Mouse (Mus musculus) stomach, embryonic 16.5 days (tissue): ENCODE measurements around the gene Ranbp9. TPM values are rescaled to one million over a fixed set of nuclear protein-coding genes. Genes with fewer than 3 reads are reported as not detected.

Experiments used
- ATAC-seq: fragments of 200-750 bp; cut with Nextera tagmentation; 2 replicates; pipeline ENCODE4 v1.8.0; 2017; ENCODE audit warnings: moderate number of reproducible peaks, moderate TSS enrichment; ENCODE audit not compliant: insufficient read depth, low FRiP score
- H3K27ac ChIP-seq: fragments of 300-500 bp; sonication (generic); 2 replicates; pipeline ENCODE4 v1.5.1; 2014; ENCODE audit warnings: low read length
- H3K27me3 ChIP-seq: fragments of 300-500 bp; sonication (generic); 2 replicates; pipeline ENCODE4 v1.6.1; 2014; ENCODE audit warnings: low read length, control low read depth, mixed read lengths; ENCODE audit not compliant: control insufficient read depth, insufficient read depth
- H3K36me3 ChIP-seq: fragments of 300-500 bp; sonication (generic); 2 replicates; pipeline ENCODE4 v1.6.1; 2014; ENCODE audit warnings: low read length; ENCODE audit not compliant: control insufficient read depth, insufficient read depth
- H3K4me1 ChIP-seq: fragments of 300-500 bp; sonication (generic); 2 replicates; pipeline ENCODE4 v1.6.1; 2014; ENCODE audit warnings: low read length, control low read depth, mixed read lengths; ENCODE audit not compliant: control insufficient read depth, insufficient read depth
- H3K4me2 ChIP-seq: fragments of 300-500 bp; sonication (generic); 2 replicates; pipeline ENCODE4 v1.6.1; 2014; ENCODE audit warnings: low read depth, low read length, mixed read lengths
- H3K4me3 ChIP-seq: fragments of 300-500 bp; sonication (generic); replicated peaks from 2 replicates; pipeline ENCODE4 v1.5.1; 2014; ENCODE audit warnings: mild to moderate bottlenecking, low read length
- H3K9ac ChIP-seq: fragments of 300-500 bp; sonication (generic); 2 replicates; pipeline ENCODE4 v1.6.1; 2014; ENCODE audit warnings: low read length
- H3K9me3 ChIP-seq: fragments of 300-500 bp; sonication (generic); replicated peaks from 2 replicates; pipeline ENCODE4 v1.6.1; 2016; ENCODE audit warnings: low read length, control low read depth; ENCODE audit not compliant: control insufficient read depth
- WGBS: fragments of 180-500 bp; shearing (Covaris S2); extraction: QIAGEN DNeasy Blood & Tissue Kit; methylation state at CpG from one replicate; pipeline ENCODE4 v1.1.7; 2014; 5-methylcytosine and 5-hydroxymethylcytosine counted together
- polyA plus RNA-seq: library from polyadenylated mRNA; unstranded; fragments of >200 nt; fragmentation: Nextera tagmentation; extraction: Ambion mirVana; gene quantifications from 2 replicates; pipeline ENCODE4 v1.2.1, GENCODE M21; 2015

Ranbp9 gene
- polyA plus RNA-seq, 1 experiment from 2014 or later, result 7.9 TPM

- ATAC-seq, result no peak
- Histone ChIP-seq H3K4me1 (no peaks in the 10 kb centered on the region), H3K4me2 (no peak overlapping the region), H3K4me3 (no peak overlapping the region), H3K36me3 (peaks cover 14% of the 10 kb centered on the region), H3K27me3 (no peaks in the 10 kb centered on the region), H3K27ac (no peak overlapping the region), H3K9me3 (no peaks in the 10 kb centered on the region), H3K9ac (no peak overlapping the region)
- 87% methylated on average over 7 of the region's 7 CpGs for WGBS
Observed at GRCm38 (mm10) chr13:43412311-43412710, 68.8 kb downstream of the Ranbp9 start.

DNA sequence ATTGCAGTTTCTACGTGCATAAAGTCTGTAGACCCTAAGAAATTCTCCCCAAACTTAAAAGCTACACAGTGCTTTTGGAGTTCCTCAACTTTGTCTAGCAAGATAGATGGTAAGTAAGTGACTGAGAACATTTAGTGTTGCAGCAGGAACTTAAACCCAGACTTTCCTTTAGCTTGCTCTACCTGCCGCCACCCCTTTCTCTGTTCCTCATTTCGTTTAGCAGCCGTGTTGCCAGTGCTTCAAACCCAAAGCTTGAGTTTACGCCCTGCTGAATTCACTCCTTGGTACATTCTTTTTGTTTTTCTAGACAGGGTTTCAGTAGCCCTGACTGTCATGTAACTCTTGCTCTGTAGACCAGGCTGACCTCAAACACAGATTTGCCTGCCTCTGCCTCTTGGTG, 81.5 kb downstream of the Ranbp9 start:
- H3K4me1 ChIP-seq, result peaks cover 11% of the 10 kb centered on the region
- peaks cover 8% of the 10 kb centered on the region; the same call in 1 of the 2 replicates for H3K36me3 ChIP-seq
- H3K9me3 ChIP-seq, result no peaks in the 10 kb centered on the region
- H3K9ac ChIP-seq, result no peak overlapping the region
- no peak overlapping the region for H3K27ac ChIP-seq
- 0 out of 2 replicates have a peak overlapping the region, but pooled peaks have one; percentile 79 for H3K4me3 ChIP-seq
- peak overlapping the region; percentile 68 for H3K4me2 ChIP-seq
- WGBS, result 83% methylated on average over 5 of the region's 5 CpGs
- H3K27me3 ChIP-seq, result no peaks in the 10 kb centered on the region
- no peak for ATAC-seq

DNA sequence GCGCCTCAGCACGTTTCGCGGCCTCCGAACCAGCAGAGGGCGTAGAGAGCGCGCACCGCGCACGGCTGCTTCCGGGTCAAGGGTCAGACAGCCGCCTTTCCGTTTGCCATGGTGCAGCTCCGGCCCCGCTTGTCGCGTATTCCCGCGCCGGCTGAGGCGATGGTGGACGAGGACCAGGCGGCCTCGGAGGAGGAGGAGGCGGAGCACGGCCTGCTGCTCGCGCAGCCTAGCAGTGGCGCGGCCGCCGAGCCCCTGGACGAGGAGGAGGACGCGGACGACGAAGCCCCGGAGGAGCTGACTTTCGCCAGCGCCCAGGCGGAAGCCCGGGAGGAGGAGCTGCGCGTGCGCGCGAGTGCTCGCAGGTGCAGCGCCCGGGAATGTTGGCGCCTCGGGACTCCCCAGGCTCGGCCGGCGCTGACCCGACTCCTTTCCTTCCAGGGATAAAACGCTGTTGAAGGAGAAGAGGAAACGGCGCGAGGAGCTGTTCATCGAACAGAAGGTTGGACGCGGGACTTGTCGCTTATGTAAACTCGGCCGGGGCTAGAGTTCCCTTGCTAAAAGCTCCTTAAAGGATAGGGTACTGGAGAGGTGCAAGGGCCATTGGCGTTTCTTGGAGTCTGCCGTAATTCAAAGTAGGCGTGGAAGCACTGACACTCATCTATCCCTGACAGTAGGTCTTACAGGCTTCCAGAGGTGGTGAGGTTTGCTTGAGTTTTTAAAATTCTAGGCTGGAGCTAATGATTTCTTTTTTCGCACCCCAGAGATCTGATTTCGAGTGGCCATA, 82.6 kb downstream of the Ranbp9 start, which contains the start of gene Nol7:
Nol7 (plus strand) TSS at position 94 of the 784 bp plus-strand sequence.
- Histone ChIP-seq H3K9ac (peak within 1 kb of the TSS; percentile 86), H3K4me1 (peaks cover 11% of the 10 kb centered on the region), H3K27ac (peak within 1 kb of the TSS; percentile 92), H3K9me3 (no peaks in the 10 kb centered on the region), H3K36me3 (peaks cover 8% of the 10 kb centered on the region; the same call in 1 of the 2 replicates), H3K4me2 (peak within 1 kb of the TSS; percentile 68), H3K27me3 (no peaks in the 10 kb centered on the region), H3K4me3 (peak within 1 kb of the TSS; percentile 79)
- WGBS, result under 1% methylated on average over 72 of the region's 72 CpGs
- peak; percentile 94 for ATAC-seq

- H3K36me3 ChIP-seq, result peaks cover 8% of the 10 kb centered on the region; the same call in 1 of the 2 replicates
- no peak overlapping the region for H3K27ac ChIP-seq
Observed at GRCm38 (mm10) chr13:43397700-43398296, 83.3 kb downstream of the Ranbp9 start.

DNA sequence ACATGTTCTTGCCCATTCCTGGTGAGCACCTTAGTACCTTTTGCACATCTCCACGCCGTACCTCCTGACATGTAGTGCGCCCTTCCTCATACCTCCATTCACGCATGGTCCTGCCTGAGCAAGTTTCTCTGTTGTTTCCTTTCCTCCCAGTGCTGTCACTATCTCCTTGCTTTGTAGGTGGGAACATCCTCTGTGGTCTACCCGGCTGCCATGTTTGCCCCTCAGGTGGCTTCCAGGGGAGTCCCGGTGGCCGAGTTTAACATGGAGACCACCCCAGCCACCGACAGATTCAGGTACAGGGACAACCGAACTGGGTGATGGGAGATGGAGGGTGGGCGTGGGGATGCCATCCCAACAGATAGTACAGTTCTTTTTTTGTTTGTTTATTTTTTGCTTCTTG, 95.8 kb downstream of the Ranbp9 start:
- no peaks in the 10 kb centered on the region for H3K27me3 ChIP-seq
- no peak for ATAC-seq
- 95% methylated on average over 10 of the region's 10 CpGs for WGBS

More at GRCm38 (mm10) chr13:43397700-43398296, 83.3 kb downstream of the Ranbp9 start:
- peaks cover 11% of the 10 kb centered on the region for H3K4me1 ChIP-seq
- ATAC-seq, result no peak
- WGBS, result 48% methylated on average over 15 of the region's 17 CpGs
- no peak overlapping the region for H3K9ac ChIP-seq
- peak overlapping the region; percentile 79 for H3K4me3 ChIP-seq
- H3K9me3 ChIP-seq, result no peaks in the 10 kb centered on the region
- H3K4me2 ChIP-seq, result peak overlapping the region; percentile 68
- H3K27me3 ChIP-seq, result no peaks in the 10 kb centered on the region

DNA sequence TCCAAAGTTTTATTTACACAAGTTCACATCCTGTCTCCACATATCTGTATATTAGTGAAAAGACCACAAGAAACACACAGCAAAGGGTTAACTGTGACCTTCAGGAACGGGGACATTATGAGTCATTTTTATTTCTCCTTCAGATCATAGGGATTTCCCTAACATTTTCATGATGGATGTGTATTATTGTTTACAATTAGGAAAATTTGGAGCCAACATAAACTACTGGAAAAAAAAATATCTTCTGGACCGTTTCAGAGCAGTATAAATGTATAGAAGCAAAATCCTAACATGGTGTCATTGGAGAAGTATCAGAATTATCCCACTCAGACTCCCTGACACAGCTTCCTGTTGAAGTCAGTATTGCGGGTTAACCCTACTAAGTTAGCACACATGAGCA, 101.1 kb downstream of the Ranbp9 start:
- Histone ChIP-seq H3K4me3 (no peak overlapping the region), H3K4me1 (no peaks in the 10 kb centered on the region), H3K27ac (no peak overlapping the region), H3K4me2 (no peak overlapping the region), H3K9ac (no peak overlapping the region), H3K27me3 (no peaks in the 10 kb centered on the region), H3K36me3 (no peaks in the 10 kb centered on the region), H3K9me3 (no peaks in the 10 kb centered on the region)
- no peak for ATAC-seq
- WGBS, result 53% methylated on average over 3 of the region's 3 CpGs

More for the DNA sequence above, 95.8 kb downstream of the Ranbp9 start:
- Histone ChIP-seq H3K4me2 (no peak overlapping the region), H3K4me3 (no peak overlapping the region), H3K9ac (no peak overlapping the region), H3K36me3 (peaks cover 4% of the 10 kb centered on the region; the same call in 1 of the 2 replicates), H3K9me3 (no peaks in the 10 kb centered on the region), H3K4me1 (no peaks in the 10 kb centered on the region), H3K27ac (no peak overlapping the region)

DNA sequence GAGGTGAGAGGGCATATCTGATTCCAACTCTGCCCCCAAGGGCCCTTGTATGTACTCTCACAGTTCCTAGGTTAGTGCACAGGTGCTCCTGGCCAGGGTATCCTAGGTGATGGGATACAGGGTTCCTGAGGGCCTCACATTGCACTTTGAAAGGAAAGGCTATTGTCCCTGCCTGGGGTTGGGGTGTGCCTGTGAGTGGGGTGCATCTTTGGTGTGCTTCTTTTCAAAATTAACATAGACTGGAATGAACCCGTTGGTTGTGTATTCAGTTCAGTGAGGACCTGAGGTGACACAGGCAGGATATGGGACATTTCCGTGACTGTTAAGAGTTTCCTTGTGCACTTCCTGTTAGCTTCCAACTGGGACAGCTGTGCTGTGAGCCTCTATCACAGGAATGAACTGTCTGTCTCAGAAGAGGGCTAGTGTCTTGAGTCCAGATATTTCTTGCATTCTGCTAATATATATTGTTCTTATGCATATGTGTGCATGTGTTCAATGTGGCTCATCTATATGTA, 106.1 kb downstream of the Ranbp9 start:
- H3K4me1 ChIP-seq, result no peaks in the 10 kb centered on the region
- peaks cover 3% of the 10 kb centered on the region; the same call in 1 of the 2 replicates for H3K9me3 ChIP-seq
- H3K27me3 ChIP-seq, result no peaks in the 10 kb centered on the region
- no peak overlapping the region for H3K4me3 ChIP-seq
- no peak overlapping the region for H3K4me2 ChIP-seq
- no peak overlapping the region for H3K9ac ChIP-seq
- no peak overlapping the region for H3K27ac ChIP-seq
- 75% methylated on average over 2 of the region's 2 CpGs for WGBS
- no peak for ATAC-seq
- H3K36me3 ChIP-seq, result peaks cover 18% of the 10 kb centered on the region

DNA sequence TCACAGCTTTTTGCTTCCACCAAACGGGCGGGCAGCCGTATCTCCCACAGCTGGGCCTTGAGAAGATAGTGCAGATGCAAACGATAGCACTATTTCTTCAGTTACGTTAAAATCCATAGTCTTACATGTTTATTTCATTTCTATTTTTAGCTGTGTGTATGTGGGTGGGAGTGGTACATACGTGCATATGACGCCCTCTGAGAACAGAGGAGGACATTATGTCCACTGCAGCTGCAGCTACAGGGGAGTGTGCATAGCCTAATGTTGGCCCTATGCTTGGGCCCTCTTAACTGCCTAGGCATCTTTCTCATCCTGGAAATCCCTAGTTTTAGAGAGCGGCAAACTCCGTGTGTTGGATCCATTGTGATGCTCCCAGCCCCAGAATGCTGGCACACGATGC, 106.9 kb downstream of the Ranbp9 start:
- H3K4me3 ChIP-seq, result no peak overlapping the region
- peaks cover 3% of the 10 kb centered on the region; the same call in 1 of the 2 replicates for H3K9me3 ChIP-seq
- H3K4me1 ChIP-seq, result no peaks in the 10 kb centered on the region
- no peak overlapping the region for H3K27ac ChIP-seq
- no peak overlapping the region for H3K4me2 ChIP-seq
- 77% methylated on average over 10 of the region's 10 CpGs for WGBS
- peaks cover 18% of the 10 kb centered on the region for H3K36me3 ChIP-seq
- no peaks in the 10 kb centered on the region for H3K27me3 ChIP-seq
- no peak overlapping the region for H3K9ac ChIP-seq
- ATAC-seq, result no peak

DNA sequence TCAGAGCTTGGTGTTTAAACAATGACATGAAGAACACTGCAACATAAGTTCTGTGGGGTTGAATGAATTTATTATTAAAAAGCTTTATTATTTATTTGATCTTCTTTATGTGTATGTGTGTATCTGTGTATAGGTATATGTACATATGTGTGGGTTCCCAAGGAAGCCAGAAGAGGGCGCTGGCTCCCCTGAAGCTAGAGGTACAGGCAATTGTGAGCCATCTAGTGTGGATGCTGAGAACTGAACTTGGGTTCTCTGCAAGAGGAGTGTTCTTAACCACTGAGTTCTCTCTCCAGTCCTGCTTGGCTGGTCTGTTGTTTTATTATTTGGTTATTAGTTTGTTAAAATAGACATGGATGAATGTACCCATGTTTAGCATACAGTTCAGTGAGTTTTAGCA, 108.2 kb downstream of the Ranbp9 start:
- H3K27ac ChIP-seq, result no peak overlapping the region
- no peaks in the 10 kb centered on the region for H3K27me3 ChIP-seq
- no peak overlapping the region for H3K4me2 ChIP-seq
- H3K36me3 ChIP-seq, result peaks cover 18% of the 10 kb centered on the region
- ATAC-seq, result no peak
- H3K4me1 ChIP-seq, result no peaks in the 10 kb centered on the region
- WGBS, result 84% methylated on average over 1 of the region's 1 CpGs
- H3K4me3 ChIP-seq, result no peak overlapping the region
- peaks cover 3% of the 10 kb centered on the region; the same call in 1 of the 2 replicates for H3K9me3 ChIP-seq
- H3K9ac ChIP-seq, result no peak overlapping the region
